Mouse (Mus musculus): Measurements from ENCODE around the gene Accsl.

- TF ChIP-seq EP300 (IDR thresholded peaks at IDR 0.05): no peak; the same call in 1 of the 2 replicates
- no peak for TF ChIP-seq CTCF (IDR thresholded peaks at IDR 0.05)
Observed at GRCm38 (mm10) chr2:93887273-93887672, 18.3 kb upstream of the Accsl start.

All from lung, postnatal 0 days (tissue).